ENCODE assay signal across 13 mouse cellular contexts in genomic region chr4:140636312-140636996, GRCm38 (mm10). TPM values are rescaled to one million over a fixed set of nuclear protein-coding genes. Genes with fewer than 3 reads are reported as not detected.
A peak's percentile ranks its signal among the peaks of the same experiment; 100 is the strongest.
DNase-seq lines count a peak whose midpoint lies in the region; ATAC-seq lines count a peak whose summit lies in the region.
"Had no signal": no experiment of that assay in that cellular context is flagged by ENCODE, and none has a peak within 500 bp of the region (broad histone marks: within the 10 kb centered on the region; RNA-seq: fewer than 3 reads in every experiment).

No protein-coding gene starts in this region.

- H3K9ac ChIP-seq in limb, embryonic 12.5 days (replicated peaks), result no peak overlapping the region
- H3K9ac ChIP-seq in stomach, embryonic 15.5 days, result no peak overlapping the region

- no peak for DNase-seq in limb, embryonic 10.5 days (ENCODE audit: low spot score)
- peak; percentile 80 for DNase-seq in kidney, adult 11 months
- peak; percentile 78 for DNase-seq in kidney, postnatal 14 days
- DNase-seq in thymus, postnatal 10 days (ENCODE audit: low spot score in 2 of 2), result no peak
- no peak for DNase-seq in ovary, postnatal 14 days (ENCODE audit: low spot score)
- no peak for DNase-seq in ovary, postnatal 10 days (ENCODE audit: low spot score)
- DNase-seq: gastrocnemius, postnatal 25 days had no signal

- H3K27me3 ChIP-seq in limb, embryonic 12.5 days, result no peaks in the 10 kb centered on the region
- H3K27me3 ChIP-seq in limb, embryonic 10.5 days (ENCODE audit: low read depth, poor library complexity, severe bottlenecking), result no peaks in the 10 kb centered on the region
- no peaks in the 10 kb centered on the region for H3K27me3 ChIP-seq in stomach, embryonic 15.5 days (replicated peaks)

- H3K27ac ChIP-seq in limb, embryonic 12.5 days, result peak overlapping the region; percentile 23; the same call in 1 of the 2 replicates
- no peak overlapping the region for H3K27ac ChIP-seq in limb, embryonic 10.5 days
- no peak overlapping the region for H3K27ac ChIP-seq in stomach, embryonic 15.5 days
- H3K27ac ChIP-seq: heart, embryonic 10.5 days; midbrain, embryonic 10.5 days had no signal

- no peak for ATAC-seq in limb, embryonic 12.5 days (ENCODE audit: insufficient number of reproducible peaks, insufficient read depth, low FRiP score, low TSS enrichment, low read depth)
- ATAC-seq in stomach, embryonic 15.5 days (ENCODE audit: insufficient read depth, low FRiP score, low read depth), result peak; percentile 8; the same call in 1 of the 2 replicates
- ATAC-seq: forebrain, embryonic 16.5 days; inflammation-experienced regulatory T-cells, adult 6 months had no signal

- no peak overlapping the region for H3K4me2 ChIP-seq in limb, embryonic 12.5 days
- no peak overlapping the region for H3K4me2 ChIP-seq in stomach, embryonic 15.5 days

- H3K36me3 ChIP-seq in limb, embryonic 12.5 days, result peaks cover 47% of the 10 kb centered on the region
- H3K36me3 ChIP-seq in limb, embryonic 10.5 days, result peaks cover 29% of the 10 kb centered on the region
- no peaks in the 10 kb centered on the region for H3K36me3 ChIP-seq in stomach, embryonic 15.5 days

- H3K4me1 ChIP-seq in limb, embryonic 12.5 days (replicated peaks), result peaks cover 11% of the 10 kb centered on the region
- H3K4me1 ChIP-seq in limb, embryonic 10.5 days, result peaks cover 36% of the 10 kb centered on the region
- peaks cover 13% of the 10 kb centered on the region for H3K4me1 ChIP-seq in stomach, embryonic 15.5 days

- WGBS in limb, embryonic 12.5 days, result 62% methylated on average over 5 of the region's 5 CpGs
- 61% methylated on average over 5 of the region's 5 CpGs for WGBS in limb, embryonic 10.5 days
- WGBS in stomach, embryonic 15.5 days, result 54% methylated on average over 5 of the region's 5 CpGs

- no peak overlapping the region for H3K4me3 ChIP-seq in limb, embryonic 12.5 days (replicated peaks)
- H3K4me3 ChIP-seq in limb, embryonic 10.5 days, result no peak overlapping the region
- H3K4me3 ChIP-seq in stomach, embryonic 15.5 days (replicated peaks), result no peak overlapping the region
- H3K4me3 ChIP-seq: heart, embryonic 10.5 days; midbrain, embryonic 10.5 days had no signal

- H3K9me3 ChIP-seq in limb, embryonic 12.5 days, result no peaks in the 10 kb centered on the region
- H3K9me3 ChIP-seq in limb, embryonic 10.5 days (replicated peaks), result no peaks in the 10 kb centered on the region
- H3K9me3 ChIP-seq in stomach, embryonic 15.5 days, result no peaks in the 10 kb centered on the region
- H3K9me3 ChIP-seq: heart, embryonic 10.5 days; midbrain, embryonic 10.5 days had no signal

RNA-seq across cellular contexts. Expression of gene Arhgef10l, which starts 29.4 kb away (rescaled TPM):
- 18.1 and 20.0 TPM in 2 replicates for polyA plus RNA-seq in limb, embryonic 12.5 days (2016; fragmentation: Nextera tagmentation; extraction: Ambion mirVana)
- polyA plus RNA-seq in limb, embryonic 10.5 days (2016; fragmentation: Nextera tagmentation; extraction: Ambion mirVana), result 13.2 and 17.1 TPM in 2 replicates
- 15.2 and 15.9 TPM in 2 replicates for polyA plus RNA-seq in stomach, embryonic 15.5 days (2015; fragmentation: Nextera tagmentation; extraction: Ambion mirVana)

Comparison
In these comparisons a context has a peak if more than half of its experiments do, and no peak if none do; other contexts are left out.
1. DNase-seq: peak in kidney, adult 11 months (single experiment) and kidney, postnatal 14 days (single experiment); none in limb, embryonic 10.5 days (single experiment), thymus, postnatal 10 days (0 of 2), ovary, postnatal 14 days (single experiment) and ovary, postnatal 10 days (single experiment).